Mouse (Mus musculus) gastrocnemius, postnatal 4 days (tissue): ENCODE results near the gene Nt5e. TPM values are rescaled to one million over a fixed set of nuclear protein-coding genes. Genes with fewer than 3 reads are reported as not detected.

Experiments
- DNase-seq, 2 experiments: peaks; one replicate each; pipeline ENCODE4 v3.0.0; 2021 to 2022; ENCODE audit warnings: low spot score in 2 of 2, mixed read lengths in 2 of 2
- total RNA-seq, 2 experiments: library from RNA; stranded (reverse); gene quantifications; 2 replicates each; pipeline ENCODE4 v1.2.3; 2021

Gene Nt5e
- total RNA-seq, 2 experiments from 2014 or later, result 10.3 to 10.5 TPM

GRCm38 (mm10) chr9:88342701-88343100 is 15.7 kb downstream of the Nt5e start:
- no peak for DNase-seq

GRCm38 (mm10) chr9:88344424-88344823 is 17.4 kb downstream of the Nt5e start:
- DNase-seq, result no peak

GRCm38 (mm10) chr9:88346857-88347256 is 19.9 kb downstream of the Nt5e start:
- no peak for DNase-seq

GRCm38 (mm10) chr9:88348623-88349022 is 21.6 kb downstream of the Nt5e start:
- DNase-seq, result no peak

- no peak for DNase-seq
Measured at GRCm38 (mm10) chr9:88350317-88350716, 23.3 kb downstream of the Nt5e start.

GRCm38 (mm10) chr9:88351163-88351562 is 24.2 kb downstream of the Nt5e start:
- DNase-seq, result no peak

- DNase-seq, result no peak
Measured at GRCm38 (mm10) chr9:88352741-88353140, 25.7 kb downstream of the Nt5e start.

GRCm38 (mm10) chr9:88353459-88353858 is 26.5 kb downstream of the Nt5e start:
- DNase-seq, result no peak

- no peak for DNase-seq
Measured at GRCm38 (mm10) chr9:88357173-88357572, 30.2 kb downstream of the Nt5e start.

GRCm38 (mm10) chr9:88359140-88359539 is 32.1 kb downstream of the Nt5e start:
- DNase-seq, result no peak

- DNase-seq, result no peak
Measured at GRCm38 (mm10) chr9:88361211-88361909, 34.4 kb downstream of the Nt5e start.

GRCm38 (mm10) chr9:88362055-88362850 is 35.3 kb downstream of the Nt5e start:
- DNase-seq, result no peak

GRCm38 (mm10) chr9:88363102-88363501 is 36.1 kb downstream of the Nt5e start:
- no peak for DNase-seq

GRCm38 (mm10) chr9:88366308-88366707 is 39.3 kb downstream of the Nt5e start:
- DNase-seq, result no peak

GRCm38 (mm10) chr9:88366819-88367218 is 39.8 kb downstream of the Nt5e start:
- no peak for DNase-seq

- no peak for DNase-seq
Measured at GRCm38 (mm10) chr9:88367322-88367721, 40.3 kb downstream of the Nt5e start.

GRCm38 (mm10) chr9:88367751-88368150 is 40.8 kb downstream of the Nt5e start:
- DNase-seq, result no peak

GRCm38 (mm10) chr9:88368476-88368875 is 41.5 kb downstream of the Nt5e start:
- no peak for DNase-seq

GRCm38 (mm10) chr9:88369666-88370065 is 42.7 kb downstream of the Nt5e start:
- DNase-seq, result no peak

GRCm38 (mm10) chr9:88371201-88371600 is 44.2 kb downstream of the Nt5e start:
- no peak for DNase-seq

- no peak for DNase-seq
Measured at GRCm38 (mm10) chr9:88373001-88373400, 46.0 kb downstream of the Nt5e start.

GRCm38 (mm10) chr9:88377483-88377882 is 50.5 kb downstream of the Nt5e start:
- DNase-seq, result no peak

GRCm38 (mm10) chr9:88379057-88379456 is 52.1 kb downstream of the Nt5e start:
- no peak for DNase-seq
